Mouse (Mus musculus): ENCODE measurements around the gene S100a7a.

DNA sequence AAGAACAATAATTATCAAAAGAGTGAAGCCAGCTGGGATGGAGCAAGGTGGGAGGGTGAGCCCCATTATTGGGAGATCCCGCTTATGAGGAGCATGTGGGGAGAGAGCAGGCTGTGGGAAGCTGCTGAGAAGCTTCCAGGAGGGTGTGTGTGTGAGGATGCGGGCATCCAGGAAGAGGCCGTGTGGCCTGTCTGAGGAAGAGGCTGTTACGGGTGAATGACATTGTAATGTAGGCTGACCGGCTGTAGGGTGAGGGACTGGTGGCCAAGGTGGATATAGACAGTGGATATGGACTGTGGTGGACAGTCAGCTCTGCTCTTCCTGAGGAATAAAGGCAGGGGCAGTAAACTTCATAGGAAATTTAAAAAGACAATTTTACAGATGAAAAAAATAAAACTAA lies 28.3 kb upstream of the S100a7a start:
- no peak for TF ChIP-seq CTCF (conservative IDR thresholded peaks at IDR 0.05; ENCODE audit: low read length)
- TF ChIP-seq POU5F1 (IDR thresholded peaks at IDR 0.05; ENCODE audit: borderline replicate concordance, low read length), result no peak
- TF ChIP-seq NANOG (IDR thresholded peaks at IDR 0.05; ENCODE audit: borderline replicate concordance, low read length), result no peak
